Mouse (Mus musculus) kidney, postnatal 0 days (tissue): ENCODE measurements around the gene Sh3pxd2a. TPM values are rescaled to one million over a fixed set of nuclear protein-coding genes. Genes with fewer than 3 reads are reported as not detected.

Experiments
- ATAC-seq: fragments of 200-750 bp; cut with Nextera tagmentation; replicated peaks from 2 replicates; pipeline ENCODE4 v1.8.0; 2017; ENCODE audit warnings: low read depth, moderate number of reproducible peaks, moderate TSS enrichment, moderate library complexity; ENCODE audit not compliant: low FRiP score
- DNase-seq: peaks from one replicate; pipeline ENCODE4 v3.0.0-alpha.2; 2016; ENCODE audit warnings: low spot score
- H3K27ac ChIP-seq: fragments of 300-500 bp; sonication (generic); 2 replicates; pipeline ENCODE4 v1.5.1; 2014; ENCODE audit warnings: mild to moderate bottlenecking
- H3K27me3 ChIP-seq: fragments of 300-500 bp; sonication (generic); 2 replicates; pipeline ENCODE4 v1.6.1; 2014; ENCODE audit warnings: low read length, mixed read lengths; ENCODE audit not compliant: insufficient read depth
- H3K36me3 ChIP-seq: fragments of 300-500 bp; sonication (generic); 2 replicates; pipeline ENCODE4 v1.6.1; 2014; ENCODE audit warnings: low read length, mixed read lengths; ENCODE audit not compliant: insufficient read depth
- H3K4me1 ChIP-seq: fragments of 300-500 bp; sonication (generic); replicated peaks from 2 replicates; pipeline ENCODE4 v1.6.1; 2014; ENCODE audit warnings: antibody characterized with exemption, low read length, mixed read lengths; ENCODE audit not compliant: insufficient read depth
- H3K4me2 ChIP-seq: fragments of 300-500 bp; sonication (generic); 2 replicates; pipeline ENCODE4 v1.6.1; 2014; ENCODE audit warnings: mild to moderate bottlenecking, low read length, moderate library complexity, mixed read lengths
- H3K4me3 ChIP-seq: fragments of 300-500 bp; sonication (generic); replicated peaks from 2 replicates; pipeline ENCODE4 v1.5.1; 2014; ENCODE audit warnings: low read depth, low read length
- H3K9ac ChIP-seq: fragments of 300-500 bp; sonication (generic); 2 replicates; pipeline ENCODE4 v1.6.1; 2014; ENCODE audit warnings: low read depth, low read length
- H3K9me3 ChIP-seq: fragments of 300-500 bp; sonication (generic); replicated peaks from 2 replicates; pipeline ENCODE4 v1.6.1; 2016; ENCODE audit warnings: low read length, inconsistent platforms, mixed read lengths
- CTCF ChIP-seq: IDR thresholded peaks from 2 replicates; pipeline ENCODE4 v1.5.1; 2016; ENCODE audit warnings: antibody characterized with exemption, low read depth, mild to moderate bottlenecking, moderate library complexity
- WGBS: fragments of 180-500 bp; shearing (Covaris S2); extraction: QIAGEN DNeasy Blood & Tissue Kit; methylation state at CpG from one replicate; pipeline ENCODE4 v1.1.7; 2014; 5-methylcytosine and 5-hydroxymethylcytosine counted together
- polyA plus RNA-seq: library from polyadenylated mRNA; unstranded; fragments of >200 nt; fragmentation: Nextera tagmentation; extraction: Ambion mirVana; gene quantifications from 2 replicates; pipeline ENCODE4 v1.2.1, GENCODE M21; 2015

Gene Sh3pxd2a
- polyA plus RNA-seq, 1 experiment from 2014 or later: 4.1 TPM

- no peak for TF ChIP-seq CTCF
- Histone ChIP-seq H3K4me1 (no peaks in the 10 kb centered on the region), H3K4me2 (peak overlapping the region; percentile 43), H3K27ac (no peak overlapping the region), H3K9ac (no peak overlapping the region), H3K36me3 (no peaks in the 10 kb centered on the region), H3K9me3 (no peaks in the 10 kb centered on the region), H3K4me3 (peak overlapping the region; percentile 17; the same call in 1 of the 2 replicates), H3K27me3 (no peaks in the 10 kb centered on the region)
- WGBS: 42% methylated on average over 12 of the region's 12 CpGs
- peak; percentile 36 for DNase-seq
- no peak; the same call in 1 of the 2 replicates for ATAC-seq
These were observed 224.1 kb downstream of the Sh3pxd2a start for GRCm38 (mm10) chr19:47240076-47240475.

GRCm38 (mm10) chr19:47233087-47233486 lies 231.1 kb downstream of the Sh3pxd2a start:
- Histone ChIP-seq H3K36me3 (no peaks in the 10 kb centered on the region), H3K27ac (no peak overlapping the region), H3K9ac (no peak overlapping the region), H3K9me3 (no peaks in the 10 kb centered on the region), H3K4me3 (no peak overlapping the region), H3K27me3 (no peaks in the 10 kb centered on the region), H3K4me2 (no peak overlapping the region), H3K4me1 (no peaks in the 10 kb centered on the region; the same call in 1 of the 2 replicates)
- no peak for TF ChIP-seq CTCF
- ATAC-seq: no peak
- no peak for DNase-seq
- WGBS: 89% methylated on average over 3 of the region's 3 CpGs

GRCm38 (mm10) chr19:47232077-47232865 lies 231.9 kb downstream of the Sh3pxd2a start:
- H3K4me3 ChIP-seq: no peak overlapping the region
- no peak overlapping the region for H3K27ac ChIP-seq
- H3K4me1 ChIP-seq: no peaks in the 10 kb centered on the region; the same call in 1 of the 2 replicates
- TF ChIP-seq CTCF: no peak
- DNase-seq (no peak), ATAC-seq (no peak)
- 92% methylated on average over 5 of the region's 5 CpGs for WGBS
- no peaks in the 10 kb centered on the region for H3K9me3 ChIP-seq
- H3K36me3 ChIP-seq: no peaks in the 10 kb centered on the region
- no peak overlapping the region for H3K9ac ChIP-seq
- no peaks in the 10 kb centered on the region for H3K27me3 ChIP-seq
- H3K4me2 ChIP-seq: no peak overlapping the region

GRCm38 (mm10) chr19:47231389-47231788 lies 232.8 kb downstream of the Sh3pxd2a start:
- no peak for TF ChIP-seq CTCF
- ATAC-seq (no peak), DNase-seq (no peak)

GRCm38 (mm10) chr19:47230682-47231081 lies 233.5 kb downstream of the Sh3pxd2a start:
- Histone ChIP-seq H3K27ac (no peak overlapping the region), H3K27me3 (no peaks in the 10 kb centered on the region), H3K4me2 (no peak overlapping the region), H3K4me1 (no peaks in the 10 kb centered on the region; the same call in 1 of the 2 replicates), H3K36me3 (no peaks in the 10 kb centered on the region), H3K9ac (no peak overlapping the region), H3K9me3 (no peaks in the 10 kb centered on the region), H3K4me3 (no peak overlapping the region)
- 91% methylated on average over 8 of the region's 8 CpGs for whole genome bisulfite sequencing
- DNase-seq (no peak), ATAC-seq (no peak)
- TF ChIP-seq CTCF: no peak

More at GRCm38 (mm10) chr19:47231389-47231788, 232.8 kb downstream of the Sh3pxd2a start:
- no peaks in the 10 kb centered on the region for H3K36me3 ChIP-seq
- H3K4me2 ChIP-seq: no peak overlapping the region
- H3K27me3 ChIP-seq: no peaks in the 10 kb centered on the region
- no peaks in the 10 kb centered on the region for H3K9me3 ChIP-seq
- H3K4me3 ChIP-seq: no peak overlapping the region
- WGBS: 79% methylated on average over 6 of the region's 6 CpGs
- H3K4me1 ChIP-seq: no peaks in the 10 kb centered on the region; the same call in 1 of the 2 replicates
- no peak overlapping the region for H3K27ac ChIP-seq
- no peak overlapping the region for H3K9ac ChIP-seq

GRCm38 (mm10) chr19:47230082-47230481 lies 234.1 kb downstream of the Sh3pxd2a start:
- H3K27me3 ChIP-seq: no peaks in the 10 kb centered on the region
- H3K27ac ChIP-seq: no peak overlapping the region
- H3K36me3 ChIP-seq: no peaks in the 10 kb centered on the region
- DNase-seq: no peak
- no peak overlapping the region for H3K4me3 ChIP-seq
- H3K9me3 ChIP-seq: no peaks in the 10 kb centered on the region
- no peak overlapping the region for H3K4me2 ChIP-seq
- ATAC-seq: no peak
- no peaks in the 10 kb centered on the region; the same call in 1 of the 2 replicates for H3K4me1 ChIP-seq
- H3K9ac ChIP-seq: no peak overlapping the region
- TF ChIP-seq CTCF: no peak
- 88% methylated on average over 7 of the region's 7 CpGs for WGBS
